Mouse (Mus musculus) ES-E14 (cell line): ENCODE results near the gene Vps35l. TPM values are rescaled to one million over a fixed set of nuclear protein-coding genes. Genes with fewer than 3 reads are reported as not detected.

ENCODE experiments used
- DNase-seq: peaks from one replicate; pipeline ENCODE4 v3.0.0-alpha.2; 2013; ENCODE audit warnings: low read depth, low spot score
- H3K27ac ChIP-seq: 2 replicates; pipeline ENCODE4 v1.5.1; 2012; ENCODE audit warnings: low read depth, mild to moderate bottlenecking, low read length, moderate library complexity, mixed read lengths; ENCODE audit not compliant: poor library complexity, insufficient read depth, severe bottlenecking
- H3K36me3 ChIP-seq: 2 replicates; pipeline ENCODE4 v1.6.1; 2012; ENCODE audit warnings: mild to moderate bottlenecking, low read length, moderate library complexity, mixed read lengths; ENCODE audit not compliant: control insufficient read depth, poor library complexity, insufficient read depth, severe bottlenecking
- H3K4me1 ChIP-seq, 2 experiments: fragments of 150-350 bp in 1 of 2; sonication (generic) in 1 of 2; 2 replicates each; pipeline ENCODE4 v1.6.1; 2012; ENCODE audit warnings: low read length in 2 of 2, mild to moderate bottlenecking in 1 of 2, mixed read lengths in 1 of 2; ENCODE audit not compliant: control insufficient read depth in 2 of 2, insufficient read depth in 2 of 2, poor library complexity in 1 of 2
- H3K4me3 ChIP-seq, 2 experiments: fragments of 150-350 bp in 1 of 2; sonication (generic) in 1 of 2; 2 replicates each; pipeline ENCODE4 v1.5.1; 2012; ENCODE audit warnings: low read length in 2 of 2, low read depth in 1 of 2, mild to moderate bottlenecking in 1 of 2, mixed read lengths in 1 of 2; ENCODE audit not compliant: insufficient read depth in 1 of 2, poor library complexity in 1 of 2, severe bottlenecking in 1 of 2
- H3K9ac ChIP-seq: 2 replicates; pipeline ENCODE4 v1.6.1; 2012; ENCODE audit warnings: low read depth, mild to moderate bottlenecking, low read length, mixed read lengths; ENCODE audit not compliant: poor library complexity, insufficient read depth, severe bottlenecking
- H3K9me3 ChIP-seq: fragments of 150-350 bp; sonication (generic); 2 replicates; pipeline ENCODE4 v1.6.1; 2012; ENCODE audit warnings: low read depth, mild to moderate bottlenecking, low read length; ENCODE audit not compliant: control insufficient read depth, insufficient read depth
- CHD2 ChIP-seq: IDR thresholded peaks from 2 replicates; pipeline ENCODE4 v1.6.1; 2014; ENCODE audit warnings: mild to moderate bottlenecking, low read depth, low read length, inconsistent platforms
- HCFC1 ChIP-seq: IDR thresholded peaks from 2 replicates; pipeline ENCODE4 v1.6.1; 2012; ENCODE audit warnings: low read length, inconsistent platforms, borderline replicate concordance; ENCODE audit not compliant: insufficient read depth
- MAFK ChIP-seq: IDR thresholded peaks from 2 replicates; pipeline ENCODE4 v1.6.1; 2014; ENCODE audit warnings: mild to moderate bottlenecking, low read depth, low read length, inconsistent platforms; ENCODE audit not compliant: insufficient read depth
- ZC3H11A ChIP-seq: IDR thresholded peaks from 2 replicates; pipeline ENCODE4 v1.6.1; 2012; ENCODE audit warnings: low read depth, mild to moderate bottlenecking, inconsistent platforms, low read length, borderline replicate concordance
- ZNF384 ChIP-seq: IDR thresholded peaks from 2 replicates; pipeline ENCODE4 v1.6.1; 2012; ENCODE audit warnings: low read depth, low read length, inconsistent platforms
- in situ Hi-C, 2 experiments: fragments of 600-800 bp; cut with MboI; formaldehyde crosslinking; loops; one replicate each; pipeline ENCODE4 v1.15.1; 2025; ENCODE audit warnings: low sequenced_read_pairs in 2 of 2, inconsistent platforms in 1 of 2; ENCODE audit not compliant: unreplicated experiment in 2 of 2
- total RNA-seq: library from RNA; depleted of rRNA; stranded (reverse); fragments of 300-350 nt; gene quantifications from 2 replicates; pipeline ENCODE4 v1.2.3, GENCODE M21; 2012; rRNA removed

The Vps35l gene
- total RNA-seq, 1 experiment = 36.8 TPM

- no peak overlapping the region for H3K4me3 ChIP-seq
- in situ Hi-C loops = no loop called here
- H3K9me3 ChIP-seq = no peaks in the 10 kb centered on the region
- no peak for DNase-seq
- TF ChIP-seq ZNF384 (no peak), MAFK (no peak), ZC3H11A (no peak), HCFC1 (no peak), CHD2 (no peak)
- peaks cover 2 to 6% of the 10 kb centered on the region in 2 experiments; a peak in 1 of 4 replicates for H3K4me1 ChIP-seq
- no peak overlapping the region for H3K9ac ChIP-seq
- no peak overlapping the region for H3K27ac ChIP-seq
- no peaks in the 10 kb centered on the region for H3K36me3 ChIP-seq
Measured at GRCm38 (mm10) chr7:118889046-118889680, 149.1 kb downstream of the Vps35l start.

Other genes with a start within 250 kb of the Vps35l start
- 3.3 and 9.7 TPM in 2 replicates for gene Itpripl2, start 248.3 kb upstream of the Vps35l start, total RNA-seq
- 56.1 and 63.7 TPM in 2 replicates for gene Coq7, start 206.9 kb upstream of the Vps35l start, total RNA-seq
- 2.7 and 2.9 TPM in 2 replicates for gene Tmc7, start 155.5 kb upstream of the Vps35l start, total RNA-seq
- gene Tmc5, start 142.9 kb upstream of the Vps35l start, total RNA-seq = 0.80 and 0.90 TPM in 2 replicates
- 57.6 and 70.7 TPM in 2 replicates for gene Gde1, start 34.4 kb upstream of the Vps35l start, total RNA-seq
- gene Ccp110, start 27.7 kb upstream of the Vps35l start, total RNA-seq = 25.8 and 28.6 TPM in 2 replicates
- 1.8 and 2.8 TPM in 2 replicates for gene Iqck, start 115.5 kb downstream of the Vps35l start, total RNA-seq
- gene Knop1, start 116.0 kb downstream of the Vps35l start, total RNA-seq = 52.7 and 56.8 TPM in 2 replicates